Mouse (Mus musculus): ENCODE results near the gene Pla2g2c. TPM values are rescaled to one million over a fixed set of nuclear protein-coding genes. Genes with fewer than 3 reads are reported as not detected.
A peak's percentile ranks its signal among the peaks of the same experiment; 100 is the strongest.

Gene Pla2g2c
- polyA plus RNA-seq, 1 experiment from 2014 or later: 0.89 TPM

- Histone ChIP-seq H3K4me3 (no peak within 1 kb of the TSS), H3K36me3 (no peaks in the 10 kb centered on the region), H3K27ac (0 out of 2 replicates have a peak within 1 kb of the TSS, but pooled peaks have one; percentile 35), H3K27me3 (ENCODE audit: insufficient read depth, poor library complexity, severe bottlenecking) (no peaks in the 10 kb centered on the region), H3K9me3 (peaks cover 3% of the 10 kb centered on the region; the same call in 1 of the 2 replicates), H3K4me1 (replicated peaks) (peaks cover 21% of the 10 kb centered on the region)
- no peak for DNase-seq (ENCODE audit: low spot score)
- WGBS: 66% methylated on average over 8 of the region's 8 CpGs
Measured at GRCm38 (mm10) chr4:138757416-138757815, 32.8 kb downstream of the Pla2g2c start, which contains the start of gene Pla2g2f. Pla2g2f (minus strand) TSS chr4:138757626.

- Histone ChIP-seq H3K36me3 (no peaks in the 10 kb centered on the region), H3K4me1 (replicated peaks) (peaks cover 4% of the 10 kb centered on the region), H3K9me3 (no peaks in the 10 kb centered on the region), H3K27ac (no peak overlapping the region), H3K4me3 (no peak overlapping the region), H3K27me3 (ENCODE audit: insufficient read depth, poor library complexity, severe bottlenecking) (no peaks in the 10 kb centered on the region)
- WGBS: 82% methylated on average over 9 of the region's 9 CpGs
- no peak for DNase-seq (ENCODE audit: low spot score)
Measured at GRCm38 (mm10) chr4:138762266-138762665, 37.7 kb downstream of the Pla2g2c start.

- Histone ChIP-seq H3K4me1 (replicated peaks) (peaks cover 1% of the 10 kb centered on the region), H3K36me3 (no peaks in the 10 kb centered on the region), H3K27ac (no peak overlapping the region), H3K4me3 (no peak overlapping the region), H3K27me3 (ENCODE audit: insufficient read depth, poor library complexity, severe bottlenecking) (no peaks in the 10 kb centered on the region), H3K9me3 (no peaks in the 10 kb centered on the region)
- 89% methylated on average over 10 of the region's 10 CpGs for WGBS
- DNase-seq (ENCODE audit: low spot score): no peak
Measured at GRCm38 (mm10) chr4:138771970-138772369, 47.4 kb downstream of the Pla2g2c start.

- DNase-seq (ENCODE audit: low spot score): no peak
- Histone ChIP-seq H3K27me3 (ENCODE audit: insufficient read depth, poor library complexity, severe bottlenecking) (no peaks in the 10 kb centered on the region), H3K4me3 (no peak overlapping the region), H3K4me1 (replicated peaks) (peaks cover 6% of the 10 kb centered on the region), H3K36me3 (no peaks in the 10 kb centered on the region), H3K27ac (no peak overlapping the region), H3K9me3 (no peaks in the 10 kb centered on the region)
- 77% methylated on average over 5 of the region's 5 CpGs for WGBS
Measured at GRCm38 (mm10) chr4:138772386-138772785, 47.8 kb downstream of the Pla2g2c start.

- 86% methylated on average over 6 of the region's 6 CpGs for WGBS
- Histone ChIP-seq H3K36me3 (no peaks in the 10 kb centered on the region), H3K4me3 (no peak within 1 kb of the TSS), H3K27me3 (ENCODE audit: insufficient read depth, poor library complexity, severe bottlenecking) (no peaks in the 10 kb centered on the region), H3K9me3 (no peaks in the 10 kb centered on the region), H3K27ac (peak within 1 kb of the TSS; percentile 37; the same call in 1 of the 2 replicates), H3K4me1 (replicated peaks) (peaks cover 21% of the 10 kb centered on the region)
- DNase-seq (ENCODE audit: low spot score): no peak
Measured at GRCm38 (mm10) chr4:138775435-138775834, 50.8 kb downstream of the Pla2g2c start, which contains the start of gene Pla2g2d. Pla2g2d (plus strand) TSS chr4:138775735.

- H3K27ac ChIP-seq: peak overlapping the region; percentile 78
- DNase-seq (ENCODE audit: low spot score): peak; percentile 41
- 53% methylated on average over 20 of the region's 20 CpGs for WGBS
- peaks cover 21% of the 10 kb centered on the region for H3K4me1 ChIP-seq (replicated peaks)
- no peaks in the 10 kb centered on the region for H3K36me3 ChIP-seq
- no peaks in the 10 kb centered on the region for H3K27me3 ChIP-seq (ENCODE audit: insufficient read depth, poor library complexity, severe bottlenecking)
- H3K9me3 ChIP-seq: no peaks in the 10 kb centered on the region
- no peak overlapping the region for H3K4me3 ChIP-seq
Measured at GRCm38 (mm10) chr4:138777417-138778407, 53.1 kb downstream of the Pla2g2c start.

GRCm38 (mm10) chr4:138780300-138780699 is 55.7 kb downstream of the Pla2g2c start:
- peaks cover 4% of the 10 kb centered on the region; the same call in 1 of the 2 replicates for H3K27me3 ChIP-seq (ENCODE audit: insufficient read depth, poor library complexity, severe bottlenecking)
- 93% methylated on average over 5 of the region's 5 CpGs for WGBS
- H3K27ac ChIP-seq: no peak overlapping the region
- no peak overlapping the region for H3K4me3 ChIP-seq
- H3K36me3 ChIP-seq: no peaks in the 10 kb centered on the region
- peaks cover 21% of the 10 kb centered on the region for H3K4me1 ChIP-seq (replicated peaks)
- DNase-seq (ENCODE audit: low spot score): no peak
- no peaks in the 10 kb centered on the region for H3K9me3 ChIP-seq

- Histone ChIP-seq H3K4me1 (replicated peaks) (peaks cover 18% of the 10 kb centered on the region), H3K4me3 (no peak overlapping the region), H3K9me3 (no peaks in the 10 kb centered on the region), H3K27me3 (ENCODE audit: insufficient read depth, poor library complexity, severe bottlenecking) (peaks cover 4% of the 10 kb centered on the region; the same call in 1 of the 2 replicates), H3K27ac (no peak overlapping the region), H3K36me3 (no peaks in the 10 kb centered on the region)
- WGBS: 80% methylated on average over 6 of the region's 6 CpGs
- DNase-seq (ENCODE audit: low spot score): no peak
Measured at GRCm38 (mm10) chr4:138782098-138782497, 57.5 kb downstream of the Pla2g2c start.

- Histone ChIP-seq H3K36me3 (no peaks in the 10 kb centered on the region), H3K4me1 (replicated peaks) (no peaks in the 10 kb centered on the region), H3K4me3 (no peak overlapping the region), H3K27me3 (ENCODE audit: insufficient read depth, poor library complexity, severe bottlenecking) (peaks cover 4% of the 10 kb centered on the region), H3K27ac (no peak overlapping the region), H3K9me3 (no peaks in the 10 kb centered on the region)
- 64% methylated on average over 4 of the region's 4 CpGs for WGBS
- no peak for DNase-seq (ENCODE audit: low spot score)
Measured at GRCm38 (mm10) chr4:138785721-138786120, 61.1 kb downstream of the Pla2g2c start.

GRCm38 (mm10) chr4:138786141-138786540 is 61.5 kb downstream of the Pla2g2c start:
- H3K27ac ChIP-seq: no peak overlapping the region
- no peaks in the 10 kb centered on the region for H3K4me1 ChIP-seq (replicated peaks)
- no peaks in the 10 kb centered on the region for H3K36me3 ChIP-seq
- peaks cover 4% of the 10 kb centered on the region for H3K27me3 ChIP-seq (ENCODE audit: insufficient read depth, poor library complexity, severe bottlenecking)
- WGBS: 76% methylated on average over 4 of the region's 4 CpGs
- H3K4me3 ChIP-seq: no peak overlapping the region
- no peak for DNase-seq (ENCODE audit: low spot score)
- H3K9me3 ChIP-seq: no peaks in the 10 kb centered on the region

GRCm38 (mm10) chr4:138788381-138788780 is 63.8 kb downstream of the Pla2g2c start:
- no peak for DNase-seq (ENCODE audit: low spot score)
- no peaks in the 10 kb centered on the region for H3K36me3 ChIP-seq
- WGBS: 81% methylated on average over 4 of the region's 4 CpGs
- H3K27me3 ChIP-seq (ENCODE audit: insufficient read depth, poor library complexity, severe bottlenecking): peaks cover 4% of the 10 kb centered on the region
- H3K27ac ChIP-seq: no peak overlapping the region
- no peak overlapping the region for H3K4me3 ChIP-seq
- 0 out of 2 replicates have a peak, but pooled peaks cover 4% of the 10 kb centered on the region for H3K4me1 ChIP-seq (replicated peaks)
- no peaks in the 10 kb centered on the region for H3K9me3 ChIP-seq

- no peaks in the 10 kb centered on the region for H3K36me3 ChIP-seq
- no peak overlapping the region for H3K27ac ChIP-seq
- no peaks in the 10 kb centered on the region for H3K9me3 ChIP-seq
- peaks cover 5% of the 10 kb centered on the region; the same call in 1 of the 2 replicates for H3K4me1 ChIP-seq (replicated peaks)
- H3K4me3 ChIP-seq: no peak overlapping the region
- WGBS: 82% methylated on average over 6 of the region's 6 CpGs
- no peak for DNase-seq (ENCODE audit: low spot score)
- H3K27me3 ChIP-seq (ENCODE audit: insufficient read depth, poor library complexity, severe bottlenecking): no peaks in the 10 kb centered on the region; the same call in 1 of the 2 replicates
Measured at GRCm38 (mm10) chr4:138791452-138791851, 66.9 kb downstream of the Pla2g2c start.

GRCm38 (mm10) chr4:138792599-138792998 is 68.0 kb downstream of the Pla2g2c start:
- peaks cover 15% of the 10 kb centered on the region; the same call in 1 of the 2 replicates for H3K4me1 ChIP-seq (replicated peaks)
- H3K27me3 ChIP-seq (ENCODE audit: insufficient read depth, poor library complexity, severe bottlenecking): no peaks in the 10 kb centered on the region; the same call in 1 of the 2 replicates
- no peaks in the 10 kb centered on the region for H3K9me3 ChIP-seq
- H3K4me3 ChIP-seq: no peak overlapping the region
- H3K27ac ChIP-seq: no peak overlapping the region
- no peak for DNase-seq (ENCODE audit: low spot score)
- no peaks in the 10 kb centered on the region for H3K36me3 ChIP-seq
- WGBS: 73% methylated on average over 9 of the region's 9 CpGs
